Mouse (Mus musculus) liver, embryonic 11.5 days (tissue): ENCODE data around the gene Prss27. TPM values are rescaled to one million over a fixed set of nuclear protein-coding genes. Genes with fewer than 3 reads are reported as not detected.

Experiments used
- ATAC-seq: fragments of 200-750 bp; cut with Nextera tagmentation; replicated peaks from 2 replicates; pipeline ENCODE4 v1.8.0; 2017; ENCODE audit warnings: moderate number of reproducible peaks, mild to moderate bottlenecking, moderate TSS enrichment, moderate library complexity; ENCODE audit not compliant: low FRiP score
- DNase-seq: peaks from one replicate; pipeline ENCODE4 v3.0.0-alpha.2; 2017; ENCODE audit warnings: low spot score
- H3K27ac ChIP-seq: fragments of 300-500 bp; sonication (generic); 2 replicates; pipeline ENCODE4 v1.5.1; 2014; ENCODE audit warnings: mild to moderate bottlenecking, low read depth, low read length, control low read depth
- H3K27me3 ChIP-seq: fragments of 300-500 bp; sonication (generic); replicated peaks from 2 replicates; pipeline ENCODE4 v1.6.1; 2014; ENCODE audit warnings: low read length, mixed read lengths; ENCODE audit not compliant: control insufficient read depth, insufficient read depth
- H3K36me3 ChIP-seq: fragments of 300-500 bp; sonication (generic); 2 replicates; pipeline ENCODE4 v1.6.1; 2014; ENCODE audit warnings: mild to moderate bottlenecking, low read length, moderate library complexity, mixed read lengths; ENCODE audit not compliant: control insufficient read depth, insufficient read depth
- H3K4me1 ChIP-seq: fragments of 300-500 bp; sonication (generic); replicated peaks from 2 replicates; pipeline ENCODE4 v1.6.1; 2014; ENCODE audit warnings: low read length, mixed read lengths; ENCODE audit not compliant: control insufficient read depth, insufficient read depth
- H3K4me2 ChIP-seq: fragments of 300-500 bp; sonication (generic); 2 replicates; pipeline ENCODE4 v1.6.1; 2014; ENCODE audit warnings: mild to moderate bottlenecking, control low read depth, moderate library complexity
- H3K4me3 ChIP-seq: fragments of 300-500 bp; sonication (generic); 2 replicates; pipeline ENCODE4 v1.5.1; 2014; ENCODE audit warnings: low read depth, low read length, control low read depth
- H3K9ac ChIP-seq: fragments of 300-500 bp; sonication (generic); 2 replicates; pipeline ENCODE4 v1.6.1; 2014; ENCODE audit warnings: low read depth, low read length, control low read depth
- H3K9me3 ChIP-seq: fragments of 300-500 bp; sonication (generic); 2 replicates; pipeline ENCODE4 v1.6.1; 2016; ENCODE audit warnings: low read length, inconsistent platforms, mixed read lengths; ENCODE audit not compliant: control insufficient read depth
- WGBS: fragments of 180-500 bp; shearing (Covaris S2); extraction: QIAGEN DNeasy Blood & Tissue Kit; methylation state at CpG from one replicate; pipeline ENCODE4 v1.1.7; 2014; 5-methylcytosine and 5-hydroxymethylcytosine counted together
- polyA plus RNA-seq: library from polyadenylated mRNA; unstranded; fragments of >200 nt; fragmentation: Nextera tagmentation; extraction: Ambion mirVana; gene quantifications from 2 replicates; pipeline ENCODE4 v1.2.1, GENCODE M21; 2014

The Prss27 gene
- polyA plus RNA-seq, 1 experiment from 2014 or later: not detected

DNA sequence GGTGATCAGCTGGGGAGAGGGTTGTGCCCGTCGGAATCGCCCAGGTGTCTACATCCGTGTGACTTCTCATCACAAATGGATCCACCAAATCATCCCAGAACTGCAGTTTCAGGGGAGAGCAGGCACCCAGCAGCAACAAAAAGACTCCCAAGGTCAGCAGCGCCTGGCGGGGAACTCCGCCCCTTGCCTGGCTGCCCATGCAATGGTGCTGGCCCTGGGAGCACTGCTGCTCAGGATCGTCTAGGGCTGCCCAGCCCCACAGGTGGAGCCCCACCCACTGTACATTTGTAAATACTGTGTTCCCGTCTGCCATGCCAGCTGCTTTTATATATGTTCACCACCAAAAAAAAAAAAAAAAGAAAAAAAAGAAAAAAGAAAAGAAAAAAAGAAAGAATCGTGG lies 7.7 kb downstream of the Prss27 start:
- H3K4me1 ChIP-seq: no peaks in the 10 kb centered on the region; the same call in 1 of the 2 replicates
- 72% methylated on average over 10 of the region's 10 CpGs for WGBS
- no peak overlapping the region for H3K4me2 ChIP-seq
- no peak for ATAC-seq
- no peaks in the 10 kb centered on the region for H3K9me3 ChIP-seq
- DNase-seq: no peak
- H3K27me3 ChIP-seq: no peaks in the 10 kb centered on the region
- no peak overlapping the region for H3K4me3 ChIP-seq
- no peak overlapping the region for H3K27ac ChIP-seq
- no peak overlapping the region for H3K9ac ChIP-seq
- H3K36me3 ChIP-seq: peaks cover 7% of the 10 kb centered on the region; the same call in 1 of the 2 replicates

DNA sequence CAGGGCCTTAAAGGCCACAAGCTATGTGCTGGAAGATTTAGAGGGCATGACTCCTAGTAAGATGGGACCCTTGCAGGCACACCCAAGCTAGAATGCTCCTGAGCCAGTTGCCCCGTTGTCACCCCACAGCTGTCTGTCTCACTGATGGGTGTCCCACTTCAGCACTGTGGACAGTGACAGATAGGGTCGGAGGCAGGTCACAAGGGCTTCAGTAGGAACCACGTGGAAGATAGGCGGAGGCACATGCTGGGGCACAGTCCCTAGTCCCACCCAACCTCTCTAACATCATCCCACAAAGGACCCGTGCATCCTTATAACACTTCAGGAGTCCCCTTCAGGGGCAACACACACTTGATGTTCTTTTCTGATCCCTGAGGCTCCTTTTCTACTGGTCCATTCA lies 8.1 kb downstream of the Prss27 start:
- no peak overlapping the region for H3K4me3 ChIP-seq
- no peaks in the 10 kb centered on the region for H3K9me3 ChIP-seq
- no peak overlapping the region for H3K4me2 ChIP-seq
- no peaks in the 10 kb centered on the region for H3K27me3 ChIP-seq
- DNase-seq (no peak), ATAC-seq (0 out of 2 replicates have a peak, but pooled peaks have one; percentile 49)
- no peak overlapping the region for H3K27ac ChIP-seq
- H3K4me1 ChIP-seq: no peaks in the 10 kb centered on the region; the same call in 1 of the 2 replicates
- H3K9ac ChIP-seq: no peak overlapping the region
- 34% methylated on average over 5 of the region's 5 CpGs for WGBS
- peaks cover 7% of the 10 kb centered on the region; the same call in 1 of the 2 replicates for H3K36me3 ChIP-seq

DNA sequence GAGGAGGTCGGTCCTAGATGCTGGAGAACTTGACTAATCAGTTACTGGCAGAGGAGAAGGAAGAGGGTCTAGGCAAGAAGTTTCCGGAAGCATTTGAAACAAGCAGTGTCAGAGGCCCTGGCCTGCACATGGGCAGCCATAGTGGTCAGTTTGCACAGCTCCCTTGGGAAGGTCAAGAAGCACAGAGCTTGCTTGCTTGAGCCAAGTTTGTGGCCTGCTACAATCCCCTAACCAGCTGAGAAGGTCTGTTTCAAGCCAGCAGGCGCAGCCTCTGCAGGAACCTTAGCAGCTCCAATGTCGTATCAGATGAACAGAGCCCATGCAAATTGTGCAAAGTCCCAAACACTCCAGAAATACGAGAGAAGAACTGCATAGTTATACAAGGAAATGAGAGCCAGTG lies 10.1 kb downstream of the Prss27 start:
- Histone ChIP-seq H3K36me3 (peaks cover 11% of the 10 kb centered on the region; the same call in 1 of the 2 replicates), H3K4me3 (no peak overlapping the region)
- no peak for DNase-seq

DNA sequence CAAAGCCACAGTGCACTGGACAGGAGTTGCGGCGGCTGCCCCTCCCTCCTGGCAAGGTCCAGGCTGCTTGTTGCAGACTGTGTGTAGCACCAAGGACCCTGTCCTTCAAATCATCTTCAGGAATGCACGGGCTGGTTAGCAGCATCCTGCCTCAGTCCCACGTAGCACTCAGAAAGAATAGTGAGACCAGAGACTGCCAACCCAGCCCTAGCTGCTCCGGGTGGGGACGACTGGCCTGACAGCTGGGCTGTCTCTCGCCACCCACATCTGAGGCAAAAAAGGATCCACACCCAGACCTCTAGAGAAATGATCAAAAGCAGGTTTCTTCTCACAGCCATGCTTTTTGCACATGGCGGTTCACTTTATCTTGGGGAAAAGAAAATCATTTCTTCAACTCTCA lies 11.1 kb downstream of the Prss27 start:
- Histone ChIP-seq H3K36me3 (peaks cover 18% of the 10 kb centered on the region; the same call in 1 of the 2 replicates), H3K9ac (no peak overlapping the region), H3K9me3 (no peaks in the 10 kb centered on the region), H3K4me2 (no peak overlapping the region), H3K27me3 (no peaks in the 10 kb centered on the region), H3K4me3 (no peak overlapping the region), H3K4me1 (no peaks in the 10 kb centered on the region; the same call in 1 of the 2 replicates), H3K27ac (no peak overlapping the region)
- WGBS: 91% methylated on average over 8 of the region's 8 CpGs
- DNase-seq (no peak), ATAC-seq (no peak)

More for the DNA sequence above, 10.1 kb downstream of the Prss27 start:
- Histone ChIP-seq H3K27me3 (no peaks in the 10 kb centered on the region), H3K27ac (no peak overlapping the region), H3K9ac (no peak overlapping the region), H3K4me2 (no peak overlapping the region), H3K9me3 (no peaks in the 10 kb centered on the region), H3K4me1 (no peaks in the 10 kb centered on the region; the same call in 1 of the 2 replicates)
- 82% methylated on average over 5 of the region's 5 CpGs for WGBS
- ATAC-seq: no peak

DNA sequence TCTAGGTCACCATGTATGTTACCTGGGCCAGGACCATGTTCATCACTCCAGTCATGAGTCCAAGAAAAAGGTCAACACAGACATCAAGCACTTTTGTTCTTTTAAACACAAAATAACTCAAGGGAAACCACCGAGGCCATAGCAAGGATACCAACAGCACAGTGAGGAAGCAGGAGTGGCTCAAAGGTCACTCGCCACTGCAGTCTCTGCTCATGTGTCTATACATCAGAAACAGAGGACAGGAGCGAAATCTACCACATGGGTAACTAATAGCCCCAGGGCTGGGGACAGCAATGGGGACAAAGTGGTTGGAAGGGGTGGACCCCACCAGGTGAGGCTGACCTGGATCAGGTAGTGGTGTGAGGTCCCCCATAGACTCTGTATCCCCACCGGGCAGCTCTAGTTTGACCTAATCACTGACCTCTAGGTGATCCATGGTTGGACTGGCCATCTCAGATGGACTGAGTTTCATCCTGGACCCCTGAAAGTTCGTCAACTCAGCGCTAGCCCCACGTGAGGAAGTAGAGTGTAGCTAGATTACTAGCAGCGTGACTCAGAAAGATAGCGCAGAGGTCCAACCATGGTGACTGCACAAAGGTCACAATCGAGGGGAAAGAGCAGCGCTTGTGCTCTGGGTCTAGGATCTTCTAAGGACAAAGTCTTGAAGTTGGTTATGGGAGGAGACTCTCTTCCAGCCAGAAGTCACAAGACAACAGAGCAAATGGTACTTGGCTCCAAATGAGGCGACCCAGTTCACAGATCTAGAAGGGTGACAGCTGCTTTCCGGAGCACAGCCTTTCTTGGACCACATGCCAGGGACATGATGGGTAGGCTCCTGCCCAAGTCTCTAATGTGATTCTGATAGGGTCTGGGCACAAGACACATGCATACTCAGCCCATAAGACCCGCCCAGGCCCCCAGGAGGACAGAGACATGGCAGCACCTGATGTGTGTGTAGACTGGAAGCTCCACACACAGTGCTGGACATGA lies 19.0 kb downstream of the Prss27 start:
- 87% methylated on average over 14 of the region's 14 CpGs for WGBS
- Histone ChIP-seq H3K9ac (no peak overlapping the region), H3K36me3 (peaks cover 38% of the 10 kb centered on the region; the same call in 1 of the 2 replicates), H3K27me3 (no peaks in the 10 kb centered on the region), H3K4me2 (no peak overlapping the region), H3K27ac (no peak overlapping the region), H3K9me3 (no peaks in the 10 kb centered on the region), H3K4me1 (no peaks in the 10 kb centered on the region), H3K4me3 (no peak overlapping the region)
- no peak for ATAC-seq
- DNase-seq: no peak

GRCm38 (mm10) chr17:24057730-24058245 lies 19.8 kb downstream of the Prss27 start:
- Histone ChIP-seq H3K27me3 (no peaks in the 10 kb centered on the region), H3K9ac (no peak overlapping the region), H3K9me3 (no peaks in the 10 kb centered on the region), H3K36me3 (peaks cover 39% of the 10 kb centered on the region; the same call in 1 of the 2 replicates), H3K4me2 (no peak overlapping the region), H3K27ac (no peak overlapping the region), H3K4me3 (no peak overlapping the region), H3K4me1 (no peaks in the 10 kb centered on the region)
- DNase-seq (no peak), ATAC-seq (no peak)
- WGBS: 89% methylated on average over 5 of the region's 5 CpGs

- Histone ChIP-seq H3K4me2 (no peak overlapping the region), H3K27me3 (no peaks in the 10 kb centered on the region), H3K27ac (no peak overlapping the region), H3K4me3 (no peak overlapping the region), H3K4me1 (no peaks in the 10 kb centered on the region), H3K9ac (no peak overlapping the region), H3K36me3 (peaks cover 15% of the 10 kb centered on the region; the same call in 1 of the 2 replicates), H3K9me3 (no peaks in the 10 kb centered on the region)
- no peak for DNase-seq
- ATAC-seq: no peak
- 82% methylated on average over 4 of the region's 4 CpGs for WGBS
These were observed 24.7 kb downstream of the Prss27 start for GRCm38 (mm10) chr17:24062459-24063155.

DNA sequence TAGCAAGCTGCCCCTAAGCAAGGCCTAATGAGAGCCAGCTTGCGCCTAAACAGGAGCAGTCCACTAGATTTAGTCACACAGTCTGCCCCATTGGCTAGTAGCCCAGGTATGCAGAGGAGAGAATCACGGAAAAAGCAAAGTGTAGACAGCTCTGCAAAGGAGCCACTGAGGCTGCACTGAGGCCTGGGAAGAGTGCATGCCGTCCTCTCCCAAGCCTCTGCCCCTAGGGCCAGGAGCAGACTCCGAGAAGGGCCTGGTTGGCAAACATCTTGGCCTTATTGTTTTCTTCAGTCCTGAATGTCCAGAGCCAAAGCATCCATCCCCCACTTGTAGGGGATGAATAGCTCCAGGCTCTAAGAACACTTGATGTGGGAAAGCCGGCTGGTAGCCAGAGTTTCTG lies 30.3 kb downstream of the Prss27 start:
- DNase-seq (no peak), ATAC-seq (no peak)
- peaks cover 7% of the 10 kb centered on the region for H3K4me1 ChIP-seq
- 89% methylated on average over 5 of the region's 5 CpGs for WGBS
- H3K27me3 ChIP-seq: no peaks in the 10 kb centered on the region
- H3K4me3 ChIP-seq: no peak overlapping the region
- H3K9ac ChIP-seq: no peak overlapping the region
- peaks cover 6% of the 10 kb centered on the region; the same call in 1 of the 2 replicates for H3K36me3 ChIP-seq
- no peak overlapping the region for H3K27ac ChIP-seq
- no peak overlapping the region for H3K4me2 ChIP-seq
- H3K9me3 ChIP-seq: no peaks in the 10 kb centered on the region
